Mouse (Mus musculus): ENCODE measurements around the gene Dhx15. TPM values are rescaled to one million over a fixed set of nuclear protein-coding genes. Genes with fewer than 3 reads are reported as not detected.

Dhx15 gene
- polyA plus RNA-seq, 2 experiments from 2014 or later = 97.0 to 105 TPM

Other genes starting within 250 kb of the Dhx15 start
- gene Sod3, start 173.3 kb upstream of the Dhx15 start, polyA plus RNA-seq (2017; shearing (Covaris generic)) = not detected